Mouse (Mus musculus) forebrain, embryonic 14.5 days (tissue): ENCODE results near the gene Gpc6. TPM values are rescaled to one million over a fixed set of nuclear protein-coding genes. Genes with fewer than 3 reads are reported as not detected.

Experiments
- ATAC-seq: fragments of 200-750 bp; cut with Nextera tagmentation; 2 replicates; pipeline ENCODE4 v1.8.0; 2017; ENCODE audit warnings: mild to moderate bottlenecking, moderate library complexity
- DNase-seq: peaks from one replicate; pipeline ENCODE4 v3.0.0-alpha.2; 2015; ENCODE audit warnings: low spot score
- H3K27ac ChIP-seq: fragments of 300-500 bp; sonication (generic); 2 replicates; pipeline ENCODE4 v1.5.1; 2014; ENCODE audit warnings: low read depth, mild to moderate bottlenecking, control low read depth, low read length, moderate library complexity
- H3K27me3 ChIP-seq: fragments of 300-500 bp; sonication (generic); replicated peaks from 2 replicates; pipeline ENCODE4 v1.6.1; 2014; ENCODE audit warnings: low read length, control low read depth, mixed read lengths; ENCODE audit not compliant: control insufficient read depth, insufficient read depth
- H3K36me3 ChIP-seq: fragments of 300-500 bp; sonication (generic); 2 replicates; pipeline ENCODE4 v1.6.1; 2014; ENCODE audit warnings: low read length, control low read depth; ENCODE audit not compliant: control insufficient read depth, insufficient read depth
- H3K4me1 ChIP-seq: fragments of 300-500 bp; sonication (generic); 2 replicates; pipeline ENCODE4 v1.6.1; 2014; ENCODE audit warnings: antibody characterized with exemption, low read length, control low read depth; ENCODE audit not compliant: control insufficient read depth, insufficient read depth
- H3K4me2 ChIP-seq: fragments of 300-500 bp; sonication (generic); 2 replicates; pipeline ENCODE4 v1.6.1; 2014; ENCODE audit warnings: mild to moderate bottlenecking, control low read depth, low read length
- H3K4me3 ChIP-seq: fragments of 300-500 bp; sonication (generic); 2 replicates; pipeline ENCODE4 v1.5.1; 2014; ENCODE audit warnings: low read depth, low read length, control low read depth
- H3K9ac ChIP-seq: fragments of 300-500 bp; sonication (generic); 2 replicates; pipeline ENCODE4 v1.6.1; 2014; ENCODE audit warnings: mild to moderate bottlenecking, low read length, control low read depth, moderate library complexity
- H3K9me3 ChIP-seq: fragments of 300-500 bp; sonication (generic); replicated peaks from 2 replicates; pipeline ENCODE4 v1.6.1; 2016; ENCODE audit warnings: low read length, control low read depth, mixed read lengths; ENCODE audit not compliant: control insufficient read depth
- WGBS: fragments of 180-500 bp; shearing (Covaris S2); extraction: QIAGEN DNeasy Blood & Tissue Kit; methylation state at CpG from one replicate; pipeline ENCODE4 v1.1.7; 2014; 5-methylcytosine and 5-hydroxymethylcytosine counted together
- polyA plus RNA-seq: library from polyadenylated mRNA; unstranded; fragments of >200 nt; fragmentation: Nextera tagmentation; extraction: Ambion mirVana; gene quantifications from 2 replicates; pipeline ENCODE4 v1.2.1, GENCODE M21; 2014

The Gpc6 gene
- polyA plus RNA-seq, 1 experiment from 2014 or later: 9.0 TPM

DNA sequence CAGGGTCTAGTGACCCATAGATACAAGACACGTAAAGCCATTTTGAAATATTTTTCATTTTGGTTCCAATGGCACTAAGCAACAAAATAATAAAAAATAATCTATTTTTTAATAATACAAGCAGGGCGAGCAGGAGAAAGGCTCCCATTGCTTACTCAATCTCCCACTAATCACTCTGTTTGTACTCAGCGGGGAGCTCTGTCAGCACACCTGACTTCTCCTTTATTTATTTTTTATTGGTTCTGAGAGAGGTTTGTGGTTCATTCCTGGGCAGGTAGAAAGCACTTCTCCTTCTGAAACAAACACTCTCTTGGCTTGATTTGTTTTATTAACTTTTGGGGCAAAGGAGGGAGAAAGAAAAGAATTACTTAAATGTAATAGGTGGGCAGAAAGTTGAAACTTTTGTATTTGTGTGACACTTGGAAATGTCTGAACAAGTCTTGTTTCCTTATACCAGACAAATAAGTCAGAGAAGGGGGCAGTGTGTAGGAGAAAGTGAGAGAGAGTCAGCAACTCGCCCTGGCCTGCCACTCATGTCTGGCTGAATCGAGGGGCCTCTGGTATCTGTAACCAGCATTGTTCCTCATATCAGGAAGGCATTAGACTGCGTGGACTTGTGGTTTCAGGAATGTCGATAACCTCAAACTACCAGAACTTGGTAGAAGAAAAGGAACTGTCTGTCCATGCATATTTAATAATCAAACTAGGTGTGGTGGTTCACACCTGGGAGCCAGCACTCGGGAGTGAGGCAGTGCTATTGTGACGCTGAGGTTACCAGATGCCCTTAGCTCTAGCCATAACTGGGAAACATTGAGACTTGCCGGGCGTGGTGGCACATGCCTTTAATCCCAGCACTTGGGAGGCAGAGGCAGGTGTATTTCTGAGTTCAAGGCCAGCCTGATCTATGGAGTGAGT lies 924.7 kb downstream of the Gpc6 start:
- Histone ChIP-seq H3K9ac (no peak overlapping the region), H3K36me3 (no peaks in the 10 kb centered on the region), H3K27me3 (no peaks in the 10 kb centered on the region), H3K4me3 (no peak overlapping the region), H3K27ac (no peak overlapping the region), H3K4me2 (no peak overlapping the region), H3K4me1 (no peaks in the 10 kb centered on the region), H3K9me3 (no peaks in the 10 kb centered on the region)
- no peak for DNase-seq
- no peak for ATAC-seq
- 89% methylated on average over 11 of the region's 11 CpGs for WGBS

GRCm38 (mm10) chr14:117852266-117852665 lies 927.2 kb downstream of the Gpc6 start:
- H3K27ac ChIP-seq: no peak overlapping the region
- 94% methylated on average over 3 of the region's 3 CpGs for WGBS
- DNase-seq: no peak

DNA sequence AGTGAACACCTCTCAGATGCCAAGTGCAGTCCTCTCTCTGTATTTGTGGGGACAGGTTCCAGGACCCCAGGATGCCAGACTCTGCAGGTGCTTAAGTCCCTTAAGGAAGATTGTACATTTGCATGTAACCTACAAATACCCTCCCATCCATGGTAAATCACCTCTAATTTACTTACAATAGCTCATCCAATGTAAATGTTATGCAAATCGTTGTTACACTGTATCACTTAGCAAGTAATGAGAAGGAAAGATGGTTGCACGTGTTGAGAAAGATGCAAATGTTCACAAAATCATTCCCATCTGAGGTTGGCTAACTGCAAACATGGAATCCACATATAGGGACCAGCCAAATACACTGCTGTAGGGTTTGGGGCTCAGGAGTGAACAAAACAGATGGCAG lies 927.7 kb downstream of the Gpc6 start:
- Histone ChIP-seq H3K4me3 (no peak overlapping the region), H3K36me3 (no peaks in the 10 kb centered on the region), H3K9ac (no peak overlapping the region), H3K27me3 (no peaks in the 10 kb centered on the region), H3K9me3 (no peaks in the 10 kb centered on the region), H3K27ac (no peak overlapping the region), H3K4me2 (no peak overlapping the region), H3K4me1 (no peaks in the 10 kb centered on the region)
- DNase-seq (no peak), ATAC-seq (no peak)
- WGBS: 87% methylated on average over 2 of the region's 2 CpGs

More at GRCm38 (mm10) chr14:117852266-117852665, 927.2 kb downstream of the Gpc6 start:
- Histone ChIP-seq H3K9me3 (no peaks in the 10 kb centered on the region), H3K4me3 (no peak overlapping the region), H3K4me2 (no peak overlapping the region), H3K27me3 (no peaks in the 10 kb centered on the region), H3K36me3 (no peaks in the 10 kb centered on the region), H3K4me1 (no peaks in the 10 kb centered on the region), H3K9ac (no peak overlapping the region)
- no peak for ATAC-seq

DNA sequence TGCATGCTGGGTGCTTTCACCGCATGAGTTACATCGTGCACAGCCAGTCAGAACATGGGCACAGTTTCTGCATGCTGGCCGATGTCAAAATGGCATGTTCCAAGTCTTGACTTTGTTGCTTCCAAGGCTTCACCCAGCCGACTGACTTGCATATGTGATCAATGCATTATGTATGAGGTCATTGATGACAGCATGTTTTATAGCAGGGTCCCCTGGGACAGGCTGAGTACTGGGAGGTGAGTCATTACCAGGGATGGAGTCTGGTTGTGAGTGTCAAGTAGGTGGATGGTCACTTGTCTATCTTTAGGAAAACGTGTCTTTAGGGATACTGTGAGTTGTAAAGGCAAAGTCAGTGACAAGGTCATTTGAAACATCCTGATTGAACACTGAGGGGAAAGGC lies 929.4 kb downstream of the Gpc6 start:
- no peak for DNase-seq
- no peak overlapping the region for H3K4me2 ChIP-seq
- H3K27ac ChIP-seq: no peak overlapping the region
- no peaks in the 10 kb centered on the region for H3K27me3 ChIP-seq
- no peak for ATAC-seq
- H3K9ac ChIP-seq: no peak overlapping the region
- H3K36me3 ChIP-seq: no peaks in the 10 kb centered on the region
- H3K4me3 ChIP-seq: no peak overlapping the region
- WGBS: 89% methylated on average over 5 of the region's 5 CpGs
- H3K9me3 ChIP-seq: no peaks in the 10 kb centered on the region
- H3K4me1 ChIP-seq: no peaks in the 10 kb centered on the region

DNA sequence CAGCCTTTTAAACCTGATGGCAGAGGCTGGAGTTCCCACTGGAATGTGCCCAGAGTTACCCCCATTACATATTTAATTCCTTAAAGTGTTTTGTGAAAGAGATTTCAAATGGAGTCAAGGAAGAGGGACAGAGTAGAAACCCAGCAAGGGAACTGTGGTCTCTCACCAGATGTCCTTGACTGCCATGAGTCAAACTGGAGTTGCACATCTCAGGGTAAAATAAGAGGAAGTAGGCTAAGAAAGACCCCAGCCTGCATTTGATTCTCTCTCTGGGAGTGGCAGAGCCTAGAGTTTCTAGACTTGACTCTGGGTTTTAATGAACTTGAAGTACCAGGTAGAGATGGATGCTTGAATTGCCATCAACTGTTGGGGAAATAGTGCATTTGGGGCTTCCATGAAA lies 946.2 kb downstream of the Gpc6 start:
- no peaks in the 10 kb centered on the region for H3K9me3 ChIP-seq
- no peaks in the 10 kb centered on the region for H3K36me3 ChIP-seq
- H3K4me2 ChIP-seq: no peak overlapping the region
- H3K4me3 ChIP-seq: no peak overlapping the region
- ATAC-seq (no peak), DNase-seq (no peak)
- H3K9ac ChIP-seq: no peak overlapping the region
- no peaks in the 10 kb centered on the region for H3K27me3 ChIP-seq
- H3K27ac ChIP-seq: no peak overlapping the region
- H3K4me1 ChIP-seq: no peaks in the 10 kb centered on the region

DNA sequence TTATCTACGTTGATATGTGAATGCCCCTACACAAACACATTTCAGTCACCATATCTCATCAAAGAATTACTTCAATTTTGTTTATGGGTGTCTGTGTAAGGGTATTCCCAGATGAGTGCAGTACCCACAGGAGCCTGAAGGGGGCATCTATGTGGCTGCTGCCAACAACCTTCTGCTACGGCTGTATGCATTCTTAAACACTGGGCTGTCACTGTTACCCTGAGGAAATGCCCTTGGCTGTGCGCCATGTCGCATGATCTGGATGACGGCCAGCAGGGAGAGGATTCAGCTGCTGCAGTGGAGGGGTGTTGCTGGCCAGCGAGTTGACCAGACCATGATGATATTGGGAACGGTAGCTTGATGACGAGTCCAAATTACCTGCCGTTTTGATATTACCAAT lies 954.2 kb downstream of the Gpc6 start:
- no peaks in the 10 kb centered on the region for H3K9me3 ChIP-seq
- H3K36me3 ChIP-seq: no peaks in the 10 kb centered on the region
- no peak for DNase-seq
- H3K27ac ChIP-seq: no peak overlapping the region
- no peaks in the 10 kb centered on the region for H3K4me1 ChIP-seq
- no peaks in the 10 kb centered on the region for H3K27me3 ChIP-seq
- 89% methylated on average over 9 of the region's 9 CpGs for WGBS
- no peak overlapping the region for H3K9ac ChIP-seq
- H3K4me2 ChIP-seq: no peak overlapping the region
- ATAC-seq: no peak
- H3K4me3 ChIP-seq: no peak overlapping the region

DNA sequence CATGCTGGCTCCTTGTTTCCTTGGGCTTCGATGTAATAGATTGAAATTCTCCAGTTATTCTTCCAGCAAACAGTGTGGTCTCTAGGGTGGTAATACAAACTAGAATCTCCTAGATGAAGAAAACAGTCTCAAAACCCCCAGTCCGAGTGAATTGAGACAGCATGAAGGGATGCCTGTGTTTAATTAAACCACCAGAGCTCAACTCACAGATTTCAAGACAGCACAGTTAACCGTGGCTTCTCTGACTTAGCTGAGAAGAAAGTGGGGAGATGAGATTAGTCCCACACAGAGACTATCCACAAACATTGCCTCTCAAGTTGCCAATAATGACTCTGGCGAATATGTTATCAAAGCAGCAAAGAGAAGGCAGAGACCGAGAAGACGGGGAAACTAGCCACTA lies 956.0 kb downstream of the Gpc6 start:
- H3K9ac ChIP-seq: no peak overlapping the region
- WGBS: 61% methylated on average over 6 of the region's 6 CpGs
- no peak for ATAC-seq
- no peak overlapping the region for H3K4me2 ChIP-seq
- H3K27me3 ChIP-seq: no peaks in the 10 kb centered on the region
- no peaks in the 10 kb centered on the region for H3K4me1 ChIP-seq
- no peak overlapping the region for H3K4me3 ChIP-seq
- H3K36me3 ChIP-seq: no peaks in the 10 kb centered on the region
- no peak for DNase-seq
- H3K27ac ChIP-seq: no peak overlapping the region
- H3K9me3 ChIP-seq: no peaks in the 10 kb centered on the region

DNA sequence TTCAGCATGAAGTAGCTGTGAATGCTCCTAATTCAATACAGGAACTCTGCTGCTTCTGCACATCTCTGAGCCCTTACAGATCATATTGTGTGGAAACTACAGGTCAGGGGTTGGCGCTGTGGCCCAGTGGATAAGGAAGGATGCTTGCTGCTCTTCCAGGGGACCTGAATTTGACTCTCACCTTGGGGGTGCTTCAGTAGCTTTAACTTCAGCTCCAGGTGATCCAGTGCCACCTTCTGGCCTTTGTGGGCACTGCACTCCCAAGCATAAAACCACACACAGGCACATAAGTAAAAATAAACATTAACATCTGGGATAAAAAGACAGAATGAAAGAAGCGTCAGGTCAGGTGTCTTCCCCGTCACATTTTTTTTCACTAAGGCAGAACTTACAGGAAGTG lies 957.1 kb downstream of the Gpc6 start:
- Histone ChIP-seq H3K27me3 (no peaks in the 10 kb centered on the region), H3K27ac (no peak overlapping the region), H3K4me2 (no peak overlapping the region), H3K9me3 (no peaks in the 10 kb centered on the region), H3K9ac (no peak overlapping the region), H3K36me3 (no peaks in the 10 kb centered on the region), H3K4me1 (no peaks in the 10 kb centered on the region), H3K4me3 (no peak overlapping the region)
- DNase-seq (peak; percentile 58), ATAC-seq (peak; percentile 23; the same call in 1 of the 2 replicates)
- 58% methylated on average over 3 of the region's 3 CpGs for WGBS

DNA sequence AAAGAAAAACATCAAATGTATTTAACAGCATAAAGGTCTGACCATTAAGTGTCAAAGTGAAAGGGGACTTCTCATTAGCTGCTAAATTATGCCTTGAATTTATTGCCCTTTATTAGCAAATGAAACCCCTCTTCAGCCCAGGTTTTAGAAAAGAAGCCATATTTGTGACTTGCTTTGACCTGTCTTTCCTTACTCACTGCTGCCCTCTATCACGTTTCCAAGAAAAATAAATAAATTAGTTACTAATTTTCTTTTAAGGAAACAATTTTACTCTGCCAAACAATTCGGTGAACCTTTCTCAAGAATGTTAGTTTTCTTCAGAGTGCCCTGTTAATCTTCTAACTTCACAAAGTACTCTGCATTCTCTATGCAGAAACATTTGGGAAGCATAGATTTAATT lies 964.5 kb downstream of the Gpc6 start:
- WGBS: 53% methylated on average over 2 of the region's 2 CpGs
- no peak for ATAC-seq
- Histone ChIP-seq H3K9me3 (no peaks in the 10 kb centered on the region), H3K9ac (no peak overlapping the region), H3K4me2 (no peak overlapping the region), H3K36me3 (no peaks in the 10 kb centered on the region), H3K4me3 (no peak overlapping the region), H3K4me1 (no peaks in the 10 kb centered on the region), H3K27me3 (no peaks in the 10 kb centered on the region), H3K27ac (no peak overlapping the region)
- DNase-seq: no peak
